Mouse (Mus musculus) testis, adult 2 months (tissue): Measurements from ENCODE around the gene Cdk5rap3.

ENCODE experiments used
- CTCF ChIP-seq: fragments of 200-500 bp; IDR thresholded peaks from 2 replicates; pipeline ENCODE4 v1.5.1; 2012; ENCODE audit warnings: low read depth, mild to moderate bottlenecking, inconsistent platforms, low read length, moderate library complexity; ENCODE audit not compliant: control insufficient read depth, insufficient read depth, insufficient replicate concordance
- POLR2A ChIP-seq: fragments of 200-500 bp; IDR thresholded peaks from 2 replicates; pipeline ENCODE4 v1.6.1; 2012; ENCODE audit warnings: low read depth, mild to moderate bottlenecking, inconsistent platforms, low read length, moderate library complexity; ENCODE audit not compliant: control insufficient read depth

GRCm38 (mm10) chr11:96878715-96879114 lies 37.6 kb downstream of the Cdk5rap3 start:
- TF ChIP-seq CTCF (no peak), POLR2A (no peak)
